Mouse (Mus musculus) adrenal gland, adult 8-10 months (tissue): ENCODE results near the gene Gm10053. TPM values are rescaled to one million over a fixed set of nuclear protein-coding genes. Genes with fewer than 3 reads are reported as not detected.

ENCODE experiments used
- DNase-seq: peaks from one replicate; pipeline ENCODE4 v3.0.0; 2022
- total RNA-seq, 4 experiments: library from RNA; stranded (reverse); gene quantifications; 2 replicates each; pipeline ENCODE4 v1.2.4; 2022

Gene Gm10053
- total RNA-seq, 4 experiments from 2014 or later: 86.8 to 175 (median 156) TPM

- no peak for DNase-seq
Observed at GRCm38 (mm10) chr19:24899578-24900544, 24.4 kb downstream of the Gm10053 start.

DNA sequence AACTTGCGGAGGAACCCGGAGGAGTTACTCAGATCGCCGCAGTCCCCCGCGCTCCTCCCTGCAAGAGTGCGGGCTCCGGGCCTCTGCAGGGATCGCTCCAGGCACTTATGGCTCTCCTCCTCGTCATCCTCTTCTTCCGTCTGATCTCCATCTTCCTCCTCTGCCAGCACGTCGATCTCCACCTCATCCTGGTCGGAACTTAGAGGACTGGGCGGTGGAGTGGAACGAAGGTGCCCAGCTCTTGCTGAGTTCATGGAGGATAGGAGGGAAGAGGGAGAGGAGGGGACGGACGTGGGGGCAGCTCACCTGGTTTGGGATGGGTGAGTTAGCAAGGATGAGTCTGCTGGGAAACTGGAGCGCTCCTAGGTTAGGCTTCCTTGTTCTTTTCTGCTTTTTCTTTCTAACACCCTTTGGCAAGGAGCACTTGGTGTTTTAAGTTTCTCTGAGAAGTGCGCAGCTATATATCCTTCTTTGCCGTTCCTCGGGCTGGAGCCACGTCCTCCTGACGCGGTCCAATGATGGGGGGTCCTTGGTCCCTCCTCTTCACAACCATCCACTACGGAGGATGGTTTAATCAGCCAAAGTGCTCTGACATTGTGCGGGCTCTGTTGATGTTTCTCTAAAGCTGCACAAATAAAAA is 25.2 kb downstream of the Gm10053 start, which contains the start of gene Foxd4:
Foxd4 (minus strand) TSS at position 617 of the 640 bp plus-strand sequence.
- DNase-seq: no peak

DNA sequence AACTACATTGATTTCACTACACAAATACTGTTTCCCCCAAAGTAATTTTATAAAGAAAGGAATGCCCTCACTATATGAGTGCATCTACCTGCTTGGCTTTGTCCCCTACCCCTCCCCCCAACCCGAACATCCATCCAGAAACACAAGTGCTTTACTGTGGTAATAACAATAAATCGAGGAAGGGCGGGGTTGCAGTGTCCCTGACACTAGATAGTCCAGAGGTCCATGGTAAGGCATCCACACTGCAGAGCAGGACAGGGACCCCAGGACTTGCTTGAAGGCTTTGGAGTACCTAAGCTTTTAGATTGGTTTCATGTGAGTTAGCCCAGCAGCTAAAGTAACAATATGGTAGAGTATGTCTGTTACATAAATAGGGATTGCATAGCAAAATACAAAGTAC is 26.2 kb downstream of the Gm10053 start:
- no peak for DNase-seq

DNA sequence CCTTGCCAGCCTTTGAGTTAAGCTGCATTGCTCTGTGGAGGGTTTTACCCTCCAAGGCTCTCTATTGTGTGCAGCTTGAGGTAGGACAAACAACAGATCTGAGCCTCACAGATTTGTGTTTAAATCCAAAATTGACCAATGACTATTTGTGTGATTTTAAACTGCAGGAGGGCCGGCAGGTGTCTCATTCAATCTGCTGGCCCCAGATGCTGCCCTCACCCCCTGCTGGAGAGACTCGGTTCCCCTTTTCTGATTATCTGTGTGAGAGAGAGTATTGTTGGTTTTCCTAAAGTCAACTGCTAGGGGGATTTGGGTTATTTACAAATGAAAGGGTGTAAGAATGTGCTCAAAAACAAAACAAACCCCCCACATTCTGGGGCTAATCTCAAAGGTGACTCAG is 26.8 kb downstream of the Gm10053 start:
- DNase-seq: no peak

- no peak for DNase-seq
Observed at GRCm38 (mm10) chr19:24902821-24903220, 27.3 kb downstream of the Gm10053 start.

DNA sequence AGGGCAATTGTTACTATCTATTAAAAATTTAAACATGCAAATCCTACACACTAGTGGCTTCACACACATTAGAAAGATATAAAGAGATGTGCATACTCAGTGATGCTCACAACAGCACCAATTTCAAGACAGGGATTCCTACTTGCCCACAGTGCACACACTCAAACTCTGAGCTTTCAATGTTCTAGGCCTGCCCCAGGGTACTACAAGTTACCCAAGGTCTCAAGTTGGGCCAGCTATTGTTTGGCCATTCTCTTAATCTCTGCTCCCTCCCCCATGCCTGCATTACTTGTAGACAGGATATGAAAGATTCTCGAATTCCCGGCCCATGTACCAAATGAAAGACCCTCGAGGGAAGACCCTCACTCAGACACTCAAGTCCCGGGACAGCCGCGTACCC is 32.2 kb downstream of the Gm10053 start:
- DNase-seq: no peak

GRCm38 (mm10) chr19:24908385-24909155 is 33.1 kb downstream of the Gm10053 start:
- no peak for DNase-seq

DNA sequence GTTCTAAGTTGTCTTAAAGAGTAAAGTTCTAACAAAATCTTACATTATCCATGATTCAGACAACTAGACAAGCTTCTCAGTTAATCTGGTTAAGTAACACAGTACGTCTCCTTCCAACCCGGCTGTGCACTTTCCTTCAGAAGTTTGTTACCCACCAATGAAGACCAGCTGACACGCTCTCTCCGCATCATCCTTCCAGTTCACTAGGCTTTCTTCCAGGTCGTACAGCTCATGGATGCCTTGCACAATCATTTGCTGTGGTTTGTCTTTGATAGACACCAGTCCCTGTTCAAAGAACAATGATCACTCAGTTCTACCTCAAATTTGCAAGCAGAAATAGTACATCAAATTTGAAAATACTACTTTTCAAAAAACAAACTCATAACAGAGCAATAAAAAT is 45.4 kb downstream of the Gm10053 start:
- no peak for DNase-seq

Other genes starting within 250 kb of the Gm10053 start
- under 1 TPM; 0.09 to 0.24 (median 0.16) TPM for gene Tmem252, start 201.7 kb upstream of the Gm10053 start, total RNA-seq
- 100 to 1,000 TPM in 2 of 4 experiments, 10 to 100 TPM in 2; 62.4 to 132 (median 86.3) TPM for gene Pgm5, start 13.8 kb upstream of the Gm10053 start, total RNA-seq
- not detected for gene Foxd4, start 25.5 kb downstream of the Gm10053 start, total RNA-seq
- gene Cbwd1, start 85.9 kb downstream of the Gm10053 start, total RNA-seq: 10 to 100 TPM; 13.0 to 17.5 (median 15.8) TPM
- gene Dock8, start 123.8 kb downstream of the Gm10053 start, total RNA-seq: 10 to 100 TPM; 13.7 to 21.4 (median 16.3) TPM